Mouse (Mus musculus) ovary, postnatal 14 days (tissue): ENCODE measurements around the gene Tmeff1.

Experiments
- DNase-seq: peaks from one replicate; pipeline ENCODE4 v3.0.0; 2022; ENCODE audit warnings: low spot score

Gene Tmeff1

GRCm38 (mm10) chr4:48622946-48623345, 38.0 kb downstream of the Tmeff1 start:
- DNase-seq, result no peak

GRCm38 (mm10) chr4:48624961-48625360, 40.0 kb downstream of the Tmeff1 start:
- DNase-seq, result no peak

DNA sequence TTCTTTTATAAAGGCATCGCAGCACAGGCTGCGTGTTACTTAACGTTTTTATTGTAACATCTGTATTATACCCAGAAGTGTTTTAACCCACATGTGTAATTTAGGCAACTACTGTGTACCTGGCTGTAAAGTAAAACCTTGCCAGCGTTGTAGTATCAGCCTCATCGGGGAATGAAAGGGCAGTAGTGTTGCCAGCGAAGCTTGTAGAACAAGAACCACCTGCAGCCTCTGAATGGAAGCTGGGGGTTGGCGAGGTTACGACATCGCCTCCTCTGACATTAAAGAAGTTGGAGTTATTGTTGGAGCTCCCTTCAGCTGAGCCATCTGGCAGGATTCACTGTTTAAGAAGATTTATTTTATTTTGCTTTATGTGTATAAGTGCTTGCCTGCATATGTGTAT, 40.9 kb downstream of the Tmeff1 start:
- DNase-seq, result no peak

- no peak for DNase-seq
Observed at GRCm38 (mm10) chr4:48629445-48629844, 44.5 kb downstream of the Tmeff1 start.

DNA sequence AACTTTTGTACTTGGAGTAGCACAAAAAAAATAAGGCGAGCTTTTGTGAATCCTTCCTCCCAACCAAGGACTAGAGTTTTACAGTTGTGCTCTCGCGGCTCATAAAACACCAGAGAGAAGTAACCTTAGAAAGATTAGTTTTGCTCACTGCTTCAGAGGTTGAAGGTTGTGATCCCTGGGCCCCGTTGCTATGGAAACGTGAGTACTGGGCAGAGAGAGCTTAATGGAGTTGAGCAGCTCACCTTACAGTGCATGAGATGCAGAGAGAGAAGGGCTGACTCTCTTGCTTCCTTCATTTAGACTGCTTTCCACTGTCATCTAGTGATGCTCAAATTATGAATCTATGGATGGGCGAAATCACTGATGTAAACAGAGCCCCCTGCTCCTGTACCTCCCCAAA, 48.6 kb downstream of the Tmeff1 start:
- DNase-seq, result no peak

DNA sequence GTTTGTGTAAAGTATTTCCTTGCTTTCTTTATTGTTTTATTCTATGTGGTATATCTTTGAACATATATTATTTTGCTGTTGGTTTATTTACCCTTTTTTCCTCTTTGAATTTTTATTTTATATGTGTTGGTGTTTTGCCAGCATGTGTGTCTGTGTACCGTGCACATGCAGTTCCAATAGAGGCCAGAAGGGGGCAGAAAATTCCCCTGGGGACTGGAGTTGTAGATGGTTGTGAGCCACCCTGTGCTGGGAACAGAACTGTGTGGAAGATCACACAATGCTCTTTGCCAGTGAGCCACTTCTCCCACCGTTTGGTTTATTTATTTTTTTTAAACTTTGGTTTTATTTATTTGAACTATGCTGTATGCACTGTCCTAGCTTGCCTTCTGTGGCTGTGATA, 49.1 kb downstream of the Tmeff1 start:
- no peak for DNase-seq

- no peak for DNase-seq
Observed at GRCm38 (mm10) chr4:48636831-48637230, 51.9 kb downstream of the Tmeff1 start.

- DNase-seq, result no peak
Observed at GRCm38 (mm10) chr4:48638132-48638531, 53.2 kb downstream of the Tmeff1 start.

GRCm38 (mm10) chr4:48639503-48639902, 54.5 kb downstream of the Tmeff1 start:
- DNase-seq, result no peak

DNA sequence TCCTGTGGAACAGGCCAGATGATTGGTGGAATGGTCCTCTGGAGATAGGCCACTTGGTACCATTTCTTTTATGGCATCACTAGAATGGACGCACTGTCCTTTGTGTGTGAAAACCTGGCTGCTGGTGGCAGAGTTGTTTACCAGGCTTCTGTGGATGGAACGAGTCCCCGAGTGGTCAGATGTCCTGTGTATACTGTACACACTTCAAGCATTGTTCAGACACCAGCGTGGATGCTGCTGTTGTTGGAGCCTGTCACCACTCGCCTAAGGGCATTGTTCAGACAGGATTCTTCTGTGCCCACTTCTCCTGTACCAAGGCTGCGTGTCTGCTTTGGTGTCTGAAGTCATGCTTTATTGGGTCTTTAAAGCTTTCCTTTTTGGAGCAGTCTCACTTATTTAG, 58.8 kb downstream of the Tmeff1 start:
- no peak for DNase-seq

- DNase-seq, result no peak
Observed at GRCm38 (mm10) chr4:48646143-48646542, 61.2 kb downstream of the Tmeff1 start.

DNA sequence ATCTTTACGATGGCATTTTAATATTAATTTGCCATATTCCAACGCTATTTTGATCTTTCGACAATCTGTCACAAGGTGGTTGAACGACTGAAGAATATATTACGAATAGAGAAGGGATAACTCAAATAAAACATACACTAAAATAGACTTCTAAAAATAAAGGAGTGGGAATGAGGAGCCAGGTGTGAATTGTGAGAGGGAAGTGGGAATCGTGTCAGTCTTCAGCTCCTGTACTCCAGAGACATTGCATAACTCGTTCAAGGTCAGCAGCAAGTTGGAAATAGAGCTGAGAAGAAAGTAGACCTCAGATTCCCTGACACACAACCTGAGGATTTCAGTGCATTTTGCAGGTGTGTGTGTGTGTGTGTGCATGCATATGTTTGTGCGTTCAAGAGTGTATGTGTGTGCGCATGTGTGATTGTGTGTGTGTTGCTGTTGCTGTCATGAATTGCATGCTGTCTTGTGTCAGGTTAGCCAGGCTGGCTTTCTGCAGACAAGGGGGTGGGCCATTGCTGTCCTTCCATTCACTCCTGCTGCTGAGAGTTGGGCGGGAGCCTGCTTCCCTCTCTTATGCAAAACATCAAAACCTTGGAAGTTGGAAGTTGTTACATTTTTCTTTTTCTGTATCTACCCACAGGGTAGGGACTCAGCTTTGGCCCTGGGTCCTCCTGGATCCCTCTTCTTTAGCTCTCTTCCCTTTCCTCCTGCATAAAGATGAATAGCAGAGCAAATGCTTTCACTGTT, 65.8 kb downstream of the Tmeff1 start:
- no peak for DNase-seq

GRCm38 (mm10) chr4:48654118-48654517, 69.1 kb downstream of the Tmeff1 start:
- DNase-seq, result no peak

DNA sequence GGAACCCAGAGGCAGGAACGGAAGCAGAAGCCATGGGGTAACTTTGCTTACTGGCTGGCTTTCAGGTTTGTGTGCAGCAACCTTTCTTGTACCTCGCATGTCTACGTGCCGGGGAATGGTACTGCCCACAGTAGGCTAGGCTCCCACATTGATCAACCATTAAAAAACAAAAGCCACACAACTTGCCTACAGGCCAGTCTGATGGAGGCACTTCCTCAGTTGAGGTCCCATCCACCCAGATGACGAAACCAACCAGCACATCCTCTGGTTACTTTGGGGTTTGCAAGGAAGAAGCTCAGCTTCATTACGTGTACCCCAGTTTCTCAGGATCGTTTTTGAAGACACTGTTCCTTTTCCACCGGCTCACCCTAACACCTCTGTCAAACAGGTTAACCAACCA, 71.6 kb downstream of the Tmeff1 start:
- no peak for DNase-seq

DNA sequence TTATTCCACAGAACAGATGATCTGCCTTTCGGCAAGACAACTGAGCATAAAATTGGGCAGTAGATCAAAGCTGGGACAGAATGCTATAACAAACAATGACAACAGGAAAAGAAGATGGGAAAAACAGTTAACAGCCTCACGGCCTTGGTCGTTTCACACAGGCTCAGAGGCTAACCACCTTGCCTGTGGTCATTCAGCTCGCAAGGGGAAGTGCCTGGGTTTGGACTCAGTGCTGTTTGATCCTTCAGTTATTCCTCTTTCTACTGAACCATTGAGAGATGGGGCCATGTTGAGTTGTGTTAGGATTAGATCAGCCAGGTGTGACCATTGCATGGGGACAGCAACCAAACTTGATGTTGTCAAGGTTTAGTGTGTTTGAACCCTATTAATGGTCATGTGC, 75.2 kb downstream of the Tmeff1 start:
- no peak for DNase-seq

GRCm38 (mm10) chr4:48660619-48661575, 75.9 kb downstream of the Tmeff1 start:
- no peak for DNase-seq

- no peak for DNase-seq
Observed at GRCm38 (mm10) chr4:48663271-48663670, 78.3 kb downstream of the Tmeff1 start, which contains the start of gene Cavin4. Cavin4 (plus strand) TSS chr4:48663514.

GRCm38 (mm10) chr4:48664021-48664420, 79.0 kb downstream of the Tmeff1 start:
- no peak for DNase-seq

DNA sequence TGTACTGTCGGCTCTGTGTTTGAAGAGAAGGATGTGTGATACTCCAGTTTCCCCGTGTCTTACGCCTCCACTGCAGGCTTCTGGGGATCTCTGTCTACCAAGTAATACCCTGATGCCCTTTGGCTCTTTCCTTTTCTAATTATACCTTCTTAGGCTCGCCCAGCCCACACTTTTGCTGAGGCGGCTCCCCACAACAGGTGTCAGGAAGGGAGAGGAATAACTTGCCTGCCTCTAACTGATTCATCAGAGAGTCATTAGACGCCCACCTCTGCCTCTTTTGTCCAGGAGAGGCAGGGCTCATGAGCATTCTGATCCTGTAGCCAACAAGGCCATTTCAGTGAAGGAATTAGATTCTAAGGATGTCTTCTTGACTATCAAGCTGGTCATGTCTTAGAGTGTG, 82.3 kb downstream of the Tmeff1 start:
- DNase-seq, result no peak

DNA sequence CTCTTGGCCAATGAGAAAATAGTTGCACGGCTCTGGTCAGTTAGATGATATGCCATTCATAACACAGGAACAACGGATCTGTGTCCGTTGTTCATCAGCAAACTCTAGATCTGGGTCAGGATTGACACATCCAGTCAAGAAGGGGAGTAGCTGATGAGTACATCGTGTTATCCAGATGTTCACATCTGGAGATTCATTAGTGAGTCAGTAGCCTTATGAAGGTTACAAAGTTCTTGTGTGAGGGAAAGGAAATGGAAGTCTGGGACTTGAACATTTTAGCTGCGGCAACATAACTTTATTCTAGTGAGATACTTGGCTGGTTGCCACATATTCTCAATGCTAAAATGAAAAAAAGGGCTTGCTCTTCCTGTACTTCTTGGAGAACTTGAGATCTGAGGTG, 87.9 kb downstream of the Tmeff1 start:
- no peak for DNase-seq

GRCm38 (mm10) chr4:48674412-48674811, 89.4 kb downstream of the Tmeff1 start:
- no peak for DNase-seq

DNA sequence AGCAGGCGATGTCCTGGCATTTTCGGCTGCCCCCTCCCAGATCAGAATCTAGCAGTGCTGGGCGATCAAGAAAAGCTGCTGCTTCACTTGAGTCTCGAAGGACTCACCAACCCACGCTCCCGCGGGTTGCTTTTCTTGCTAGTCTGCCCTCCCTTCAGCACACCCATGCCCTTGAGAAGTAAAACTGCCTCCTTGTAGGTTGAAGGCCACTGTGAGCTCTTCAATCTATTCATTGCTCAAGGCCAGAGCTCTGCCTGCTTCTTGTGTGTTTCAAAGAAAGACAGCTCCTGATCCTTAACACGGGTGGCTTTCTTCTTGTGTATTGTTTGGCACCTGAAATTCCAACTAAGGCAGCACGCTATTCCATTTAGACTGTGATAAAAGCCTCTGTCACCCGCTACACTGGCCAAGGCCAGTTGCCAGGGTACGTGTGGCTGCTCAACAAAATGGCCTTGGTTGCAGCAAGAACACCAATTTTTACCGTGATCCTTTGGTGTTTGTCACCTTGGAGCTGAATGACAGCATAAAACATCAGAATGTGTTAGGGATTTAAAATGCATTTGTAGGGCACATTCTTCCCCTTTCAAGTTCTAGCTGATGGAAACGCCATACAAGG, 91.7 kb downstream of the Tmeff1 start:
- DNase-seq, result no peak

- no peak for DNase-seq
Observed at GRCm38 (mm10) chr4:48677276-48677675, 92.3 kb downstream of the Tmeff1 start.
